Mouse (Mus musculus): Measurements from ENCODE around the gene Jade1. TPM values are rescaled to one million over a fixed set of nuclear protein-coding genes. Genes with fewer than 3 reads are reported as not detected.

Gene Jade1
- total RNA-seq, 2 experiments from 2014 or later, result 34.4 to 35.9 TPM

GRCm38 (mm10) chr3:41554480-41555475 lies 753 bp upstream of the Jade1 start:
- DNase-seq (ENCODE audit: low spot score in 2 of 2), result no peak
- no peak overlapping the region for H3K27ac ChIP-seq
- H3K4me3 ChIP-seq, result no peak overlapping the region
- TF ChIP-seq CTCF (conservative IDR thresholded peaks at IDR 0.05), result no peak

GRCm38 (mm10) chr3:41556451-41557266 lies 1.1 kb downstream of the Jade1 start:
- no peak for TF ChIP-seq CTCF (conservative IDR thresholded peaks at IDR 0.05)
- no peak for DNase-seq (ENCODE audit: low spot score in 2 of 2)
- H3K4me3 ChIP-seq, result no peak overlapping the region
- no peak overlapping the region for H3K27ac ChIP-seq

- TF ChIP-seq CTCF (conservative IDR thresholded peaks at IDR 0.05), result no peak
- no peak overlapping the region for H3K4me3 ChIP-seq
- H3K27ac ChIP-seq, result no peak overlapping the region
- no peak for DNase-seq (ENCODE audit: low spot score in 2 of 2)
Measured at GRCm38 (mm10) chr3:41557267-41557995, 1.9 kb downstream of the Jade1 start.

- no peak overlapping the region for H3K27ac ChIP-seq
- DNase-seq (ENCODE audit: low spot score in 2 of 2), result no peak
- TF ChIP-seq CTCF (conservative IDR thresholded peaks at IDR 0.05), result no peak
- H3K4me3 ChIP-seq, result no peak overlapping the region
Measured at GRCm38 (mm10) chr3:41560489-41560888, 5.0 kb downstream of the Jade1 start.

- Histone ChIP-seq H3K27ac (no peak overlapping the region), H3K4me3 (no peak overlapping the region)
- no peak for DNase-seq (ENCODE audit: low spot score in 2 of 2)
- TF ChIP-seq CTCF (conservative IDR thresholded peaks at IDR 0.05), result no peak
Measured at GRCm38 (mm10) chr3:41561787-41562186, 6.3 kb downstream of the Jade1 start.

GRCm38 (mm10) chr3:41563211-41563931 lies 7.8 kb downstream of the Jade1 start:
- peak; percentile 58 to 76 for DNase-seq (ENCODE audit: low spot score in 2 of 2)
- Histone ChIP-seq H3K27ac (peak overlapping the region; percentile 83), H3K4me3 (peak overlapping the region; percentile 92)
- peak; percentile 71 for TF ChIP-seq CTCF (conservative IDR thresholded peaks at IDR 0.05)

- no peak for TF ChIP-seq CTCF (conservative IDR thresholded peaks at IDR 0.05)
- no peak for DNase-seq (ENCODE audit: low spot score in 2 of 2)
- H3K27ac ChIP-seq, result peak overlapping the region; percentile 83
- H3K4me3 ChIP-seq, result peak overlapping the region; percentile 92
Measured at GRCm38 (mm10) chr3:41563997-41564396, 8.5 kb downstream of the Jade1 start.

GRCm38 (mm10) chr3:41564471-41565213 lies 9.1 kb downstream of the Jade1 start:
- Histone ChIP-seq H3K4me3 (peak overlapping the region; percentile 92), H3K27ac (peak overlapping the region; percentile 83)
- peak; percentile 53 to 57 for DNase-seq (ENCODE audit: low spot score in 2 of 2)

GRCm38 (mm10) chr3:41565410-41565823 lies 9.9 kb downstream of the Jade1 start:
- Histone ChIP-seq H3K27ac (peak overlapping the region; percentile 83), H3K4me3 (peak overlapping the region; percentile 92)
- TF ChIP-seq CTCF (conservative IDR thresholded peaks at IDR 0.05), result no peak
- DNase-seq (ENCODE audit: low spot score in 2 of 2), result peak; percentile 80 to 85

More at GRCm38 (mm10) chr3:41564471-41565213, 9.1 kb downstream of the Jade1 start:
- 0 out of 2 replicates have a peak, but pooled peaks have one; percentile 23 for TF ChIP-seq CTCF (conservative IDR thresholded peaks at IDR 0.05)

- H3K27ac ChIP-seq, result peak overlapping the region; percentile 83
- TF ChIP-seq CTCF (conservative IDR thresholded peaks at IDR 0.05), result peak; percentile 69
- DNase-seq (ENCODE audit: low spot score in 2 of 2), result peak; percentile 80 to 85
- peak overlapping the region; percentile 92 for H3K4me3 ChIP-seq
Measured at GRCm38 (mm10) chr3:41565955-41566354, 10.4 kb downstream of the Jade1 start.

GRCm38 (mm10) chr3:41569943-41570342 lies 14.4 kb downstream of the Jade1 start:
- no peak overlapping the region for H3K4me3 ChIP-seq
- TF ChIP-seq CTCF (conservative IDR thresholded peaks at IDR 0.05), result no peak
- no peak overlapping the region for H3K27ac ChIP-seq
- no peak for DNase-seq (ENCODE audit: low spot score in 2 of 2)
